Mouse (Mus musculus): ENCODE results near the gene Tbcel.

Gene Tbcel

DNA sequence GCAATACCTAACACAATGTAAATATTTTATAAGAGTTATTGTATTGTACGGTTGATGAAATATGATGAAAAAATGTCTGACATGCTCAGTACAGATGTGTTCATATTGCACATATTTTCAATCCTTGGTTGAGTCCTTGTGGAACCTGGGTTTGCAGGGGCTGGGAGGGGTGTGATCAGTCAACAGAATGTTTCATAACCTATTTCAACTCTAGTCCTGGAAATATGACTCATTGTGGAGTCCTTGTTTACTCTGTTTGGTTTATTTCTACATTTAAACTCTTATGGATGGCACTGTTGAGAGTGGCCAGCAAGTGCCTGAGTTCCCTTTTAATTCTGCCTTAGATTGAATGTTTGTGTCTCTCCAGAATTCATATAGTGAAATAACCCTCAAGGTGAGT is 22.9 kb downstream of the Tbcel start:
- DNase-seq (ENCODE audit: low spot score in 2 of 2), result peak in 1 of 2 experiments; percentile 25

DNA sequence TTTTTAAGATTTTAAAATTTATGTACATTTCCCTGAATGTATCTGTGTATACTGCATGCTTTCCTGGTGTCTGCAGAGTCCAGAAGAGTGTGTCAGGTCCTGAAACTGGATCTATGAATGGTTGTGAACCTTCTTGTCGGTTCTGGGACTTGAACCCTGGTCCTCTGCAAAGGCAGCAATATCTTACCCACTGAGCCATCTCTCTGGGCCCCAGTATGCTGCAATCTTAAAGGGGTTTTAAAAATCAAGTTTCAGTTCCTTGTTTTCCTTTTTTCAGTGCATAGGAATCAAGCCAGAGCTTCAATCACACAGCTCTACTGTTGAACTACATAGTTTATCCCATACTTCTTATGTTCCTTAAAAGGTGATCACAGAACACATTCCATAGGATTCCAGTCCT is 24.7 kb downstream of the Tbcel start:
- no peak for DNase-seq (ENCODE audit: low spot score in 2 of 2)

DNA sequence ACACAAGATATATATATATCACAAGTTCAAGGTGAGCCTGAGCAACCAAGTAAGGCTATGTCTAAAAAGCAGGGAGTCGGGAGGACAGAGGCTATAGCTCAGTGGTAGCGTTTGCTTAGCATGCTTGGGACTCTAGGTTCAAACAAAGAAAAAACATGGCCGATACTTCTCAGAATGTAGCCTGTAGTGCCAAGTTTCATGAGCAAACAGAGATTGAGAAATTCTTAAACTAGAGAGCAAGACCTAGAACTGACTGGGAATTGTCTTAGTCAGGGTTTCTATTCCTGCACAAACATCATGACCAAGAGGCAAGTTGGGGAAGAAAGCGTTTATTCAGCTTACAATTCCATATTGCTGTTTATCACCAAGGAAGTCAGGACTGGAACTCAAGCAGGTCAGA is 31.4 kb downstream of the Tbcel start:
- no peak for DNase-seq (ENCODE audit: low spot score in 2 of 2)

DNA sequence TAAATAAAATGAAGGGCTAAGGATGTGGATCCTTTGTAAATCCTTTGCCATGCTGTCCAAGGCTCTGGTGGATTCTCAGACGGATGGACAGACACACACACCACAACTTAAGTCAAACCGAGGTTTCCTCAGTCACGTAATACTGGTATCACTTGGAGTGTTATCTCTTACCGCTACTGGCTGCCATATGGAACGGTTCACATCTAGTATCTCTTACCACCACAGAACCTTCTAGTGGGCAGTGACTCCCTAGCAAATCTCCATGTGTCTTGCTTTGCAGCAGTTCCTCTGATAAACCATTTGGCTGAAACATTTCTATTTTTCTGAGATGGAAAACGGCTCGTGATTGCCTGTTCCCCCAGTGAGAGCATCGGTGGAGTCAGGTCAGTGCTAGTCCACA is 33.4 kb downstream of the Tbcel start:
- DNase-seq (ENCODE audit: low spot score in 2 of 2), result no peak

DNA sequence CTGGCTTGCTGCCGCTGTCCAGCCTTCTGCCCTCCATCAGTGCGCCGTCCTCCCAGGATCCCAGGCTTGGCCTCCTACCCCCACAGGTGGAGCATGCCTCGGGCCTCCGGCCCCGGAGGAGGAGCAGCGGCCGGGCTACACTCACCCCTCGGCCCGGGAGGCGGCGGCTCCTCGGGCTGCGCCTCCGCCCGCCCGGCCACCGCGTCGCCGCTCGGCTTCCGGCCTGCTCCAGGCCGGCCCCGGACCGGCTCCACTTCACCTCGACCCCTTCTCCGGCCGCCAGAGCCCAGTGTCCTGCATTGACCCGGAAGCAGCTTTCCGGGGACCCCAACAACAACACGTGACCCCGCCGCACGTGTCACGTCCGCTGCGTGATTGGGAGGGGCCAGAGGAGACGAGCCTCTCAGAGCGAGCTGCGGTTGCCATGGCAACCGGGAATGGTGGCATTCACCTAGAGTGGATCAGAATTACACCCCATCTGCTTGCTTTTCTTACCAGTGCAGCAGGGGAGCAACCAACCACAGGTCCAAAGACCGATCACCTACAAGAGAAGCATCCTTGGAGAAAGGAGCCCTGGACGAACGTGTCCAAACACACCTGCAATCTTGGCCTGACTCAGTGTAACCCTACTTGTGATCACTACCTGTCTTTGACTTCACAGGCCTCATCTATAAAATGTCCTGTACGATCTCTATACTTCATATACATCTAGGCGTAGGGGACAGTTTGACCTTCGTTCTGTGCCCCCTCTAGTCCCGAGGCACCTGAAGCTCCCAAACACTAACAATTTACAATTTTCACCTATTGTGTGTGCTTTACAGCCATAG is 35.5 kb downstream of the Tbcel start:
- peak; percentile 70 to 87 for DNase-seq (ENCODE audit: low spot score in 2 of 2)

DNA sequence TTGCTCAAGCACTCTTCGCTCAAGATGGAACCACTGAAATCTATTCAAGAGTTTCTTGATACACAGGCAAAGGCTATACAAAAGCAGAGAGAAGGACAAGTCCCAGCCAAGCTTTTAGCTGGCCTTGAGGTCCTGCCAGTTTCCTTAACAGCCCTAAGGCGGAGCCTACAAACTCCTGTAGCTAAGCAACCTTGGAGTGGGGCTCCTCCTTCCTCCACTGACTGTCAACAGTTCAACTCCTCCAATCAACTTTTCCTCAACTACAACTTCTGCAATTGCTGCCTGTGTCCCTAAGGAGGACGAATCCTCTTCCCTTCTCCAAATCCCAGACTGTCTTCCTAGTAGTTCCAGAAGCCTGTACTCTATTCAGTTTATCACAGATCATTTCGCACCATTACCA is 36.4 kb downstream of the Tbcel start:
- DNase-seq (ENCODE audit: low spot score in 2 of 2), result peak; percentile 35 to 67

DNA sequence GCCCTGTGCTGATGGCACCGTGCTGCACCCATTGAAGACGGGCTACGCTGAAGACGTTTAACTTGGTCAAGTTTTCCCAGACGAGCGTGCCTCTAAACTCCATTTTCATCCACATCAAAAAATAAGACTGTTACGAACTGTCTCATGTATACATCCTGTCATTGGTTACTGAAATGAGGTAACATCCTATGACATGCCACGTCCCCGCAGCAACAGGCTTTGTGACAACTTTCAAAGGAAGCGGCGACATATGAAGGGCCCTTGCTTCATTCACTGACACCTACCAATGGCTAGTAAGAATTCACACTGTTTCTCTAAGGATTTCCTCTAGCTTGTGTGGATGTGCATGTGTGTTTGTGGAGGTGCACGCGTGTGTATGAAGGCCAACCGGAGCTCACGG is 38.3 kb downstream of the Tbcel start:
- no peak for DNase-seq (ENCODE audit: low spot score in 2 of 2)

DNA sequence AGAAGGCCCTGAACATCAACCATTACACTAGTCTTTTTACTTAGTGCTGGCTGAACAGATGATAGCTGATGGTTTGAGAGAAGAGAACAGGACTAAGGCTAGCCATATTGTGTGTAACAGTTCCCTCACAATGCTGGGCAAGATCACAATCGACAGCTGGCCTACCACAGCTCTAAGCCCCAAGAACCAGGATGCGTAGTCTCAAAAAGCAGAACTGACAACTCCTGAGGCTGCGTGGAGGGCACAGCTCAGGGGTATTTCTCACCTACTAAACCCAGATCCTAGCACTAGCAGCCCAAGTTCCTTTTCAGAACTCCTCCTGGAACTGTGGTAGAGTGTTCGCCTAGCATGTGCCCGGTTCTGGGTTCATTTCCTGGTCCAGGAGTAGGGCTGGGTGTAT is 39.2 kb downstream of the Tbcel start:
- DNase-seq (ENCODE audit: low spot score in 2 of 2), result no peak

DNA sequence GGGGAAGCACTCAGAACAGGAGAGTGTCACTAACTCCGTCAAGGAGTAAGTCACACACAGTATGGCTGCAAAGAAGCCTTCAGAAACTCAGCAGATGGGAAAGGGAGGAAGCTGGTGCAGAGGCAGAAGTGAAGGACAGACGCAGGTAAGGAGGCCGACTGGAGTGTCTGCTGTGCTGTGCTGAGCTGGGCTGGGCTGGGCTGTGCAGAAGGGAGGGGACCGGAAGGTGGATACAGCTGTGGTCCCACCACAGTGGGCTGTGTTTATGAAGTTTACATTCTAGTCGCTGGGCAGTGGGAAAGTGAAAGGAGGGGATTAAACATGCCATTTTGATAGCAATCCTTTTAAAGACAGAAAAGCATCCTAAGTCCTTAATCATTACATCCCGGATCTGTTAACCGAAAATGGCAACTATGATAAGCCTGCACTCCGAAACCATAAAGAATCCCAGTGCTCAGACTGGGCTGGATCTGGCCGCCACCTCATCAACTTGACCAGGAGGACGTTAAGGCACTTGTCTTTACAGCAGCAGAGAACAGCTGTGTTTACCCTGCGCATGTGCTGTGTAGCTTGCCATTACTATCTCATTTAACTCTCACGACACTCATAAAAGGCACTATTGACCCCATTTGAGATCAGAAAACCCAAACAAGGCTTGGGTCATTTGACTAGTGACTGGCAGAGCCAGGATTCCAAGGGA is 40.3 kb downstream of the Tbcel start:
- DNase-seq (ENCODE audit: low spot score in 2 of 2), result no peak

DNA sequence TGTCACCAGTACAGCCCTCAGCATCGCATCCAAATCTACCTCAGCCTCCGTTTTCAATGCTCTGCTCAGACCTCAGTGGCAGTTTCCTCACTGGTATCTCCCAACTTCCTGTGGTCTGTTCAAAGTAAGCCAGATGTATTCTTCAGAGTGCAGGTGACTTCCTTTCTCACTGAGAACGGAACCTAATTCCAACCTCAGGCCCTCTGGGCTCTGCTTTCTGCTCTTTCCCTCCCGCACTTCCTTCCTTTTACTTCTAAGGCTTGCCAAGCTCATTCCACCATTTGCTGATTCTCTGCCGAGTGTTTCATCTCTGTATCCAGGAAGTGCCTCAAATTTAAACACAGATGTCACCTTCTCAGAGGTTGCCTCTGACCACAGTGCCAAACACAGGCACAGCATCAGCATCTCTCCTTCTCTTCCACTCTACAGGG is 41.9 kb downstream of the Tbcel start:
- DNase-seq (ENCODE audit: low spot score in 2 of 2), result no peak

DNA sequence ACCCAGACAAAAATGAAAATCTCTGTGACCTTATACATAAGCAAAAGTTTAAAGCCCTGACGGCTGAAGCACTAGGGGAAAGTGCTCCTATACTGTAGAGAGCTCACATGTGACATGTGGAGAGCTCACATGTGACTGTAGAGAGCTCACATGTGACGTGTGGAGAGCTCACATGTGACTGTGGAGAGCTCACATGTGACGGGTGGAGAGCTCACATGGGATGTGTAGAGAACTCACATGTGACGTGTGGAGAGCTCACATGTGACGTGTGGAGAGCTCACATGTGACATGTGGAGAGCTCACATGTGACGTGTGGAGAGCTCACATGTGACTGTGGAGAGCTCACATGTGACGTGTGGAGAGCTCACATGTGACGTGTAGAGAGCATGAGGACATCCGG is 43.4 kb downstream of the Tbcel start:
- no peak for DNase-seq (ENCODE audit: low spot score in 2 of 2)

DNA sequence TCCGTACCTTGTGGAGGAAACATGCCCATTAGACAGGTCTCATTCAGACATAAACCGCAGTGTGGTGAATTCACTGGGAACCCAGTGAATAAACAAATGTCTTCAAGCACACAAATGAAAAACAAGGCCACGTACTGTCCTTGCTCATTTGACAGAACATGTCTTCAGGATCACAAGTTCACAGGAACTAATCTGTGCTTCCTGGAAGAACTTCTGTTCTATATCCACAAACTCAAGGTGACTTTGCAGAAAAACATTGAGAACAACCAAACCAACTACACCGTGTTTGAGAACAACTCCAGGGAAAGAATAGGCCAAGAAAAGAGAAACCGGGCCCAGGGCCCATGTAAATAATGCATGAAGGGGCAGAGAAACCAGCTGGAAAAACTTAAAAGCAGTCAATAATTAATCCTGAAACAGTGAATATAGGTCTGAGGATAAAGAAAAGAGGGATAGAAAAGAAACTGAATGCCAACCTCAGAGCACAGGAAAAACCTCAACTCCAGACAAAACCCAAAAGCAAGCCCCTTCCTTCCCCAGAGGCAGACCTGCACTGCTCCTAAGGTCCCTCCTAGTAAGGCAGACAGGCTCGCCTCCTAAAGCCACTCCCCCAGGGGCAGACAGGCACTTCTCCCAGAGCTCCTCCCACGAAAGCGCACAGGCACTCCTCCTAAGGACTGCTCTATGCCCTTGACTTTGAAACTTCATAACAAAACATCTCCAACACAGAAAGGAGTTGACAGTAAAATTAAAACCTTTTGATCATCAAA is 44.2 kb downstream of the Tbcel start:
- peak; percentile 26 to 53 for DNase-seq (ENCODE audit: low spot score in 2 of 2)

DNA sequence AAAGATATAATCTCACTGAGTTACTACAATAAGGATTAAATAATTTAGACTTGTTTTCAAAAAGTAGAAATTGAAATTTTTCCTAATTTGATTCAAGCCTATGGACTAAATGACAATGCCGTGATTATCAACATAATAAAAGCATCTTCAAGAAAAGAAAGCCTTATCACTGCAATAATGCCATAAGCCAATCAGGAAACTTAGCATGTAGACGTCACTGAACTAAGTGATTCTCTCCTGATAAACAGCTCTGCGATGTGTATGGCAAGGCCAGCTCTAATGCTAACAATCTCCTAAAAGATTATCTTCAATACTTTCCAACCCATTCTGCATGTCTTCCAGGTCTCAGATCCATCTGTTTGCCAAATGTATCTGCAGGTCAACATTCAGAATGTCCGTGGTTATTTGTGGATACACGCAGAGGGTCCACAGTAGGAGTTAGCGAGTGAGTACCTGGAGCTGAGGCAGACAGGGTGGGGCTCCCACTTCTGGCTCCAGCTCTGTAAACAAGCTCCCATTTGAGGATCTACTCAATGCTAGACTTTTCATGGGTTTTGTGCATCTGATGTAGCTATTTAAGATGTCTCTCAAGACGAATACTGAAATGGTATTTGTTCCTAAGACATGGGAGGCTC is 44.9 kb downstream of the Tbcel start:
- DNase-seq (ENCODE audit: low spot score in 2 of 2), result no peak

DNA sequence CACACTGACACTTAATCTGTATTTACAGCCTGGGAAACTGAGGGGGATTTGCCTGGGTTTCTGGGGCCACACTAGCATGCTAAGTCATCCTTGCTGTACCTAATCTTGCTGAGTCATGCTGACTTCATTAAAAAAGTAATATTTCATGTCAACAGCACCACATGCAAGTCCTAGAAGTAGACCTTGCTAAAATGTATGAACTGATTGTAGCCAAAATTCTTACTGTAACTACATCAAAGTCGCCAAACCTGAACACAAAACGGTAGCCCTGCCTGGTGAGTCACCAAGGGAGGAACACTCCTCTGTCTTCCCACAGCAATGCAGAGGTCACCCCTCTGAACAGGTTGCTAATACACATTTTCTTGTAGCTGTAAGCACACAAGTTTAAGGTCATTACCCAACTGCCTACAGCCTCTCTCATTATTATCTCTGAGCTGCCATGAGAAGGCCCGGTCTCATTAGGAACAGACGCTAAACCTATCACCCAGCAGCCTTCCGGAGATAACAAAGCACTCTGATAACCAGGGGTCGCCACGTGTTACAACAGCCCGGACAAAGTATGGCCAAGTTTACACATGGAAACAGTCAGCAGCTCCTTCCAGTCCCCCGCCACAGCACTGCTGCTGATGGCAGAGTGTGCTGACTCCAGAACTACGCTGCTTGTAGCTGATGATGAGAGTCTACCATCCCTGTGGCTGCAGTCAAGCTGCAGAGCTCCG is 46.1 kb downstream of the Tbcel start:
- no peak for DNase-seq (ENCODE audit: low spot score in 2 of 2)

DNA sequence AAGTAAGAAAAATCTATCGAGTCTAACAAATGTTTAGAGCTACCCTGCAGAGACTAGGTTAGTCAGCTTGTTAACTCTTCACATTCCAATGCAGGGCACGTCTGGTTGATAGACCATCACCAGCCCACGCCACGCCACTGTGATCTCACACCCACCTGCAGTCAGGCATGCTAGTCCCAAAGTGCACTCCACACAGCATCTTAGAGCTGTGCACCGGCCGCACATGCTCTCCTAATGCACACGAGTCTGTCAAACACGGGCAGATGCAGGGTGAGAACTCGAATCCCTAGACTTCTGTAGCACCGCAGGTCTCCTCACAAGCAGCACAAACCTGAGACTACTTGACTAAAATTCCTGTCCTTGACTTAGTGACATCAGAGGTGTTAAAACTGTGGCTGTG is 47.3 kb downstream of the Tbcel start:
- DNase-seq (ENCODE audit: low spot score in 2 of 2), result no peak

DNA sequence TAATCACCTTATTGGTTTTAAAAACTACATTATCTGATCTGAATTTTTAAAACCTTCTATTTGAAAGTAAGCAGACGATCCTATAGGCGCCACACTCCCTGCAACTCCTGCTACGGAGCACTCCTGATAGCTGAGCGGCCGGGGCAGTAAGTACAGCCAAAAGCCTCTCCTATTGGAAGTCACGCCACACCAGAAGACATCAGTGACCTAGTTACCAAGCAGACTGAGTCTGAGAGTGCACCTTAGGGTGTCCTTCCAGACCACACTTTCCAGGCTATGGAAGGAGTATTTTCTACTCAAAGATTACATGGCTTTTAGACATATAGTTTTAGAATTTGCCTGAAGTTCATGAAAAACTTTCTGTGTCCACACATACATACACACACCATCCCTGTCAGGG is 47.9 kb downstream of the Tbcel start:
- no peak for DNase-seq (ENCODE audit: low spot score in 2 of 2)

DNA sequence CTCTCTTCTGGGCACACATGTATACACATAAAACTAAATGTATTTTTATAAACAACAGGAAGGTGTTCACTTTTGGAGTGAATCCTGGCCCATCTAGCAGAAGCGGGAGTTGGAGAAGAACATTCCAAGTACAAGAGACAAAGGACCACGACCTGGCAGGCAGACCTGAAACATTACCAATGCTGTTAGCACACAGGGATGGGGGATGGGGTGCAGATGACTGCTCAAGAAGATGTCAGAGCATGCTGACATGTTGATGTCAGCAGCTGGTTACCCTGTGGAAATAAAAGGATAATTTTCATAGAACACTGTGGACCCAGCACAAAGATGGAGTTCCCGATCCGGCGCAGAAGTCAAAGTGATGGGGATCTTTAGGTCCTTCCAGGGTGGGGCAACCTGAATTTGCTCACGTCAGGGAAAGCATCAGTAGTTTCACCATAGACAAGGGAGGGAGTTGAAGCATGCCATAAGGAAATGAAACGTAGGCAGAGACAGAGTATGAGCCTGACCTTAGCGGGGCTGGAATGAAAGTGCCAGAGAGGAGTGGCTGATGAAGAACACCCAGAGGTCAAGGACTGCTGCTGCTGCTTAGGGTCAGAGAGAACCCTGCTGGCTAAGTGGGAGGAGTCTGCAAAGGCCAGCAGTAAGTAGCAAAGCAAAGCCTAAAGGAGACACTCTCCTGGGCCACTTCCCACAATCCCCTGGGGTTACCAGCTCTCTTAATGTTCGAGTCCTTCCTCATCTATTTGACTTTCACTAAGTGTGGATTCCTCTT is 48.7 kb downstream of the Tbcel start:
- no peak for DNase-seq (ENCODE audit: low spot score in 2 of 2)

DNA sequence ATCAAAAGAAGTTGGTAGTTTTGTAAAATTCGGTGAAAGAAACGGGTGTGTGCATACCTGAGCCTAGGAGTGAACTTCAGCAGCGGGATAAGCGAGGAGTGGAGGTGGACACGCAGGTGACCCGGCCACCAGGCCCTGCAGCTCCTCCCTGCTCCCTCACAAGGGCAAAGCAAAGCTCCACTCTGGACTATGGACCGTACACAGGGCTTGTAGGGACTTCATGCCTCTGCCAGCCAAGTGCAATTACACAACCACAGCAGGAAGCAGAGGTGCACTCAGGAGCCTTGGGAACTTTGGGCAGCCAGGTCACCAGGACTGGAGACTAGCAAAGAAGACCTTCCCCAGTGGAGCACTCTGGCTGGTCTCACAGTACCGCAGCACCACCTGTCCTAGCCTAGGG is 50.1 kb downstream of the Tbcel start:
- DNase-seq (ENCODE audit: low spot score in 2 of 2), result no peak

DNA sequence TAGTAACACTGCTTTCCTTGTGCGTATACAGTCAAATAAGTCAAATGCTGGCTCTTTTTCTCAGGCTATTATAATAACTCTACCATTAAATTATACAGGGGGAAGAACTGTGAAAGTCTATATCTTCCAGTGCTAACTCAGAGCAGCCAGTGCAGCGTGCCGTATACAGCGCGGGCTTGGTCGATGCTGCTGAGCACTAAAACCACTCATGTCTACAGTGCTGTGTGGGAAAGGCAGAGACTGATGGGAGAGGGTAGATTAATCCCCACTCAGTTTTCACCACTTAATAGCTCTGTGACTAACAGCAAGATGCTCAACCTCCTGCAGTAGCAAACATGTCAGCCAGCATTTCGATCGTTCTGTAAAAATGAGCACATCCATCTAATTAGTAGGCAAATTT is 53.2 kb downstream of the Tbcel start:
- no peak for DNase-seq (ENCODE audit: low spot score in 2 of 2)

DNA sequence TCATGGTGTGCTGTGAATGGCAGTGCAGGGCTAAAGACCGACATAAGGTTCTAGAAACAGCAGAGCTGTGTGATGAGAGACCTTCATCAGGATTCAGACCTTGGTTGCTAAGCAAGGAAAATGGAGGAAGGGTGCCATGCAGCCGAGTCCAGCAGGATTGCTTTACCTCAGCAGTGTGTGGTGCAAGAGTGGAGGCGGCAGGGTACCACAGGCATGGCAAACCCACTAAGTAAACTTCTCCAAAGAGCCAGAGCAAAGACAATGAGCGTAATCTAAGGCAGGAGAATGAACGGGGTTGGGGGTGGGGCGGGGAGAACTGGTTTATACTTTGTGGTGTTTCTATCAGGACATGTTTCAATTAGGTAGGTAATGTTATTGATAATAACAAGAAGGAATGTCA is 58.6 kb downstream of the Tbcel start:
- DNase-seq (ENCODE audit: low spot score in 2 of 2), result no peak

DNA sequence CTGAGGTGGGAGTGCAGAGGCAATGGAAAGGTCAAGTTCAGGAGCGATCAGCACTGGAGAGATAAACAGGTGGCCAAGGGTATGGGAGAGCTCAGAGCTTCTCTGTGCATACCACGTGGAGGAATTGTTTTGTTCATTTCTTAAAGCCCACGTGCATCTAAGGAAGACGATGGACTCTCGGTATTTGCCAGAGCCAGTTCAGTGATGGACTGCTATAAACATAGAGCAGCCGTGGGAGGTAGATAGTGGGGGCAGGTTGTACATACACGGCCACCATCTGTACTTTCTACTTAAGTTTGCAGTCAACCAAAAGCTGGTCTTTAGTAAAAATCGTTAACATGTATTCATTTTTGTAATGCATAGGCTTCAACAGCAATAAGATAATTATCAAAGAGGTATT is 65.5 kb downstream of the Tbcel start:
- DNase-seq (ENCODE audit: low spot score in 2 of 2), result no peak

Data from urinary bladder, postnatal 36 days (tissue).